Mouse (Mus musculus): Measurements from ENCODE around the gene Hid1.

DNA sequence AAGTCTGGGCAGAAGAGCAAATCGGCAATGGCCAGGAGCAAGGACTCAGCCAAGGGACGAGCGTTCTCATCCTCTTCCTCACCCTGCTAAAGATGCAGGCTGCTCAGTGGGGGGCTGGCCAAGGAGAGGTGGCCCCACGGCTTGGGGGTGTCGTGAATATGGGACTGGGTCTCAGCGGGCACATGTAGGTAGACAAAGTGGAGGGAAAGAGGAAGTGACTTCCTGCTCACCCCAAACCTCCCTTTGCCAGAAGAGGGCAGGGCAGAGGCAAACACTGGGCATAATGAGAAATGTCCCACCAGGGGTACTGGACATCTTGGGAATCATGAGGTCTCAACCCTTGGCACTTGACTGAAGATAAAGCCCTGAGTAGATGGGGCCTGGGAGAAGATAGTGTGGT lies 7.8 kb downstream of the Hid1 start:
- no peak for TF ChIP-seq GATA1 (IDR thresholded peaks at IDR 0.05; ENCODE audit: low read length)
- TF ChIP-seq TAL1 (IDR thresholded peaks at IDR 0.05; ENCODE audit: low read length): no peak

All from erythroblast, embryonic 14.5 days (primary cell).